Mouse (Mus musculus) forebrain, embryonic 10.5 days (tissue): ENCODE results near the gene E330009J07Rik. TPM values are rescaled to one million over a fixed set of nuclear protein-coding genes. Genes with fewer than 3 reads are reported as not detected.

ENCODE experiments used
- DNase-seq: peaks from one replicate; pipeline ENCODE4 v3.0.0-alpha.2; 2017; ENCODE audit warnings: low spot score; ENCODE audit errors: extremely low spot score
- H3K27ac ChIP-seq: fragments of 300-500 bp; sonication (generic); 2 replicates; pipeline ENCODE4 v1.5.1; 2016; ENCODE audit warnings: mild to moderate bottlenecking
- H3K27me3 ChIP-seq: fragments of 300-500 bp; sonication (generic); 2 replicates; pipeline ENCODE4 v1.6.1; 2016; ENCODE audit warnings: mild to moderate bottlenecking; ENCODE audit not compliant: poor library complexity, severe bottlenecking
- H3K36me3 ChIP-seq: fragments of 300-500 bp; sonication (generic); replicated peaks from 2 replicates; pipeline ENCODE4 v1.6.1; 2016; ENCODE audit warnings: mild to moderate bottlenecking, moderate library complexity
- H3K4me1 ChIP-seq: fragments of 300-500 bp; sonication (generic); 2 replicates; pipeline ENCODE4 v1.6.1; 2016
- H3K4me3 ChIP-seq: fragments of 300-500 bp; sonication (generic); 2 replicates; pipeline ENCODE4 v1.5.1; 2016; ENCODE audit warnings: mild to moderate bottlenecking, moderate library complexity
- H3K9me3 ChIP-seq: fragments of 300-500 bp; sonication (generic); 2 replicates; pipeline ENCODE4 v1.6.1; 2016; ENCODE audit warnings: mild to moderate bottlenecking, moderate library complexity
- WGBS: fragments of 180-500 bp; shearing (Covaris S2); methylation state at CpG from one replicate; pipeline ENCODE4 v1.1.7; 2016; 5-methylcytosine and 5-hydroxymethylcytosine counted together
- polyA plus RNA-seq: library from polyadenylated mRNA; unstranded; fragments of >200 nt; fragmentation: Nextera tagmentation; extraction: Ambion mirVana; gene quantifications from 2 replicates; pipeline ENCODE4 v1.2.1, GENCODE M21; 2016

E330009J07Rik gene
- polyA plus RNA-seq, 1 experiment from 2014 or later, result 16.2 TPM

- 90% methylated on average over 4 of the region's 4 CpGs for WGBS
- Histone ChIP-seq H3K9me3 (no peaks in the 10 kb centered on the region), H3K4me1 (no peaks in the 10 kb centered on the region), H3K27ac (no peak overlapping the region), H3K36me3 (peaks cover 40% of the 10 kb centered on the region), H3K4me3 (no peak overlapping the region), H3K27me3 (no peaks in the 10 kb centered on the region)
- DNase-seq, result no peak
These were observed 54.0 kb downstream of the E330009J07Rik start for GRCm38 (mm10) chr6:40381908-40382307.

- Histone ChIP-seq H3K27me3 (no peaks in the 10 kb centered on the region), H3K9me3 (no peaks in the 10 kb centered on the region), H3K4me3 (no peak overlapping the region), H3K4me1 (no peaks in the 10 kb centered on the region), H3K36me3 (peaks cover 36% of the 10 kb centered on the region), H3K27ac (no peak overlapping the region)
- 82% methylated on average over 3 of the region's 3 CpGs for WGBS
- no peak for DNase-seq
These were observed 55.8 kb downstream of the E330009J07Rik start for GRCm38 (mm10) chr6:40380181-40380580.

GRCm38 (mm10) chr6:40371031-40371430, 64.9 kb downstream of the E330009J07Rik start:
- WGBS, result 95% methylated on average over 6 of the region's 6 CpGs
- no peak overlapping the region for H3K27ac ChIP-seq
- no peaks in the 10 kb centered on the region for H3K27me3 ChIP-seq
- no peak overlapping the region for H3K4me3 ChIP-seq
- H3K36me3 ChIP-seq, result peaks cover 29% of the 10 kb centered on the region
- no peak for DNase-seq
- H3K4me1 ChIP-seq, result no peaks in the 10 kb centered on the region
- no peaks in the 10 kb centered on the region for H3K9me3 ChIP-seq

GRCm38 (mm10) chr6:40353360-40353759, 82.6 kb downstream of the E330009J07Rik start:
- Histone ChIP-seq H3K27me3 (no peaks in the 10 kb centered on the region), H3K36me3 (peaks cover 37% of the 10 kb centered on the region), H3K4me1 (no peaks in the 10 kb centered on the region), H3K9me3 (no peaks in the 10 kb centered on the region), H3K4me3 (no peak overlapping the region), H3K27ac (no peak overlapping the region)
- DNase-seq, result no peak
- 91% methylated on average over 7 of the region's 7 CpGs for WGBS

Other genes starting within 250 kb of the E330009J07Rik start
- 46.7 and 50.3 TPM in 2 replicates for gene Agk, start 111.0 kb downstream of the E330009J07Rik start, polyA plus RNA-seq
- gene Wee2, start 3.0 kb upstream of the E330009J07Rik start, polyA plus RNA-seq, result 0.05 and 0.06 TPM in 2 replicates
- gene Ssbp1, start 35.2 kb upstream of the E330009J07Rik start, polyA plus RNA-seq, result 237 and 245 TPM in 2 replicates
- gene Tas2r137, start 55.1 kb upstream of the E330009J07Rik start, polyA plus RNA-seq, result not detected in 2 replicates
- gene Tas2r108, start 57.4 kb upstream of the E330009J07Rik start, polyA plus RNA-seq, result 0.19 and 0.21 TPM in 2 replicates
- not detected in 2 replicates for gene Prss37, start 83.4 kb upstream of the E330009J07Rik start, polyA plus RNA-seq
- 0.10 and 0.24 TPM in 2 replicates for gene Olfr461, start 118.9 kb upstream of the E330009J07Rik start, polyA plus RNA-seq
- gene Olfr460, start 133.4 kb upstream of the E330009J07Rik start, polyA plus RNA-seq, result not detected in 2 replicates
- gene Clec5a, start 149.7 kb upstream of the E330009J07Rik start, polyA plus RNA-seq, result 0.37 and 0.41 TPM in 2 replicates
- gene Tas2r138, start 177.2 kb upstream of the E330009J07Rik start, polyA plus RNA-seq, result not detected in 2 replicates
- not detected in 2 replicates for gene Mgam, start 192.7 kb upstream of the E330009J07Rik start, polyA plus RNA-seq